Mouse (Mus musculus) neural tube, embryonic 14.5 days (tissue): ENCODE data around the gene Dhx15. TPM values are rescaled to one million over a fixed set of nuclear protein-coding genes. Genes with fewer than 3 reads are reported as not detected.

Experiments used
- ATAC-seq: fragments of 200-750 bp; cut with Nextera tagmentation; 2 replicates; pipeline ENCODE4 v1.8.0; 2017; ENCODE audit warnings: low read depth, mild to moderate bottlenecking, moderate TSS enrichment, moderate library complexity
- H3K27ac ChIP-seq: fragments of 300-500 bp; sonication (generic); 2 replicates; pipeline ENCODE4 v1.5.1; 2014; ENCODE audit warnings: low read depth, mild to moderate bottlenecking, control low read depth, low read length, moderate library complexity, mixed read lengths
- H3K27me3 ChIP-seq: fragments of 300-500 bp; sonication (generic); 2 replicates; pipeline ENCODE4 v1.6.1; 2014; ENCODE audit warnings: low read length; ENCODE audit not compliant: control insufficient read depth, insufficient read depth
- H3K36me3 ChIP-seq: fragments of 300-500 bp; sonication (generic); 2 replicates; pipeline ENCODE4 v1.6.1; 2014; ENCODE audit warnings: low read length, mixed read lengths; ENCODE audit not compliant: control insufficient read depth, insufficient read depth
- H3K4me1 ChIP-seq: fragments of 300-500 bp; sonication (generic); 2 replicates; pipeline ENCODE4 v1.6.1; 2014; ENCODE audit warnings: low read length; ENCODE audit not compliant: control insufficient read depth, insufficient read depth
- H3K4me2 ChIP-seq: fragments of 300-500 bp; sonication (generic); 2 replicates; pipeline ENCODE4 v1.6.1; 2014; ENCODE audit warnings: mild to moderate bottlenecking, low read depth, low read length, control low read depth
- H3K4me3 ChIP-seq: fragments of 300-500 bp; sonication (generic); 2 replicates; pipeline ENCODE4 v1.5.1; 2014; ENCODE audit warnings: low read depth, low read length, control low read depth, mixed read lengths
- H3K9ac ChIP-seq: fragments of 300-500 bp; sonication (generic); replicated peaks from 2 replicates; pipeline ENCODE4 v1.6.1; 2014; ENCODE audit warnings: low read depth, mild to moderate bottlenecking, control low read depth, low read length, mixed read lengths
- H3K9me3 ChIP-seq: fragments of 300-500 bp; sonication (generic); 2 replicates; pipeline ENCODE4 v1.6.1; 2016; ENCODE audit warnings: low read length; ENCODE audit not compliant: control insufficient read depth
- WGBS: fragments of 180-500 bp; shearing (Covaris S2); extraction: QIAGEN DNeasy Blood & Tissue Kit; methylation state at CpG from one replicate; pipeline ENCODE4 v1.1.7; 2014; 5-methylcytosine and 5-hydroxymethylcytosine counted together
- polyA plus RNA-seq: library from polyadenylated mRNA; unstranded; fragments of >200 nt; fragmentation: Nextera tagmentation; extraction: Ambion mirVana; gene quantifications from 2 replicates; pipeline ENCODE4 v1.2.1, GENCODE M21; 2014

Gene Dhx15
- polyA plus RNA-seq, 1 experiment from 2014 or later, result 68.8 TPM

GRCm38 (mm10) chr5:52226677-52227076 lies 36.4 kb upstream of the Dhx15 start:
- Histone ChIP-seq H3K4me1 (no peaks in the 10 kb centered on the region), H3K4me3 (no peak overlapping the region), H3K27me3 (no peaks in the 10 kb centered on the region), H3K36me3 (no peaks in the 10 kb centered on the region), H3K9ac (no peak overlapping the region), H3K27ac (no peak overlapping the region), H3K4me2 (no peak overlapping the region), H3K9me3 (no peaks in the 10 kb centered on the region)
- 83% methylated on average over 3 of the region's 3 CpGs for WGBS
- no peak for ATAC-seq

- Histone ChIP-seq H3K9ac (no peak overlapping the region), H3K4me3 (no peak overlapping the region), H3K27me3 (no peaks in the 10 kb centered on the region), H3K27ac (no peak overlapping the region), H3K36me3 (no peaks in the 10 kb centered on the region), H3K9me3 (no peaks in the 10 kb centered on the region), H3K4me1 (0 out of 2 replicates have a peak, but pooled peaks cover 8% of the 10 kb centered on the region), H3K4me2 (no peak overlapping the region)
- 91% methylated on average over 5 of the region's 5 CpGs for WGBS
- no peak for ATAC-seq
These were observed 31.3 kb upstream of the Dhx15 start for GRCm38 (mm10) chr5:52221596-52221995.

GRCm38 (mm10) chr5:52220013-52220804 lies 29.9 kb upstream of the Dhx15 start:
- Histone ChIP-seq H3K27ac (no peak overlapping the region), H3K4me2 (no peak overlapping the region), H3K4me3 (no peak overlapping the region), H3K27me3 (no peaks in the 10 kb centered on the region), H3K9me3 (no peaks in the 10 kb centered on the region), H3K9ac (no peak overlapping the region), H3K36me3 (no peaks in the 10 kb centered on the region), H3K4me1 (0 out of 2 replicates have a peak, but pooled peaks cover 8% of the 10 kb centered on the region)
- 67% methylated on average over 14 of the region's 14 CpGs for WGBS
- no peak for ATAC-seq

- whole genome bisulfite sequencing, result 55% methylated on average over 6 of the region's 6 CpGs
- 0 out of 2 replicates have a peak overlapping the region, but pooled peaks have one; percentile 10 for H3K27ac ChIP-seq
- no peak overlapping the region for H3K4me3 ChIP-seq
- H3K27me3 ChIP-seq, result no peaks in the 10 kb centered on the region
- ATAC-seq, result peak; percentile 29; the same call in 1 of the 2 replicates
- H3K4me2 ChIP-seq, result no peak overlapping the region
- no peaks in the 10 kb centered on the region for H3K36me3 ChIP-seq
- 0 out of 2 replicates have a peak, but pooled peaks cover 8% of the 10 kb centered on the region for H3K4me1 ChIP-seq
- no peaks in the 10 kb centered on the region for H3K9me3 ChIP-seq
- H3K9ac ChIP-seq, result no peak overlapping the region
These were observed 27.9 kb upstream of the Dhx15 start for GRCm38 (mm10) chr5:52218238-52218637.

- Histone ChIP-seq H3K27ac (no peak overlapping the region), H3K9ac (no peak overlapping the region), H3K4me1 (0 out of 2 replicates have a peak, but pooled peaks cover 8% of the 10 kb centered on the region), H3K36me3 (no peaks in the 10 kb centered on the region), H3K27me3 (no peaks in the 10 kb centered on the region), H3K4me2 (no peak overlapping the region), H3K9me3 (no peaks in the 10 kb centered on the region), H3K4me3 (no peak overlapping the region)
- ATAC-seq, result no peak
- WGBS, result 84% methylated on average over 7 of the region's 7 CpGs
These were observed 23.0 kb upstream of the Dhx15 start for GRCm38 (mm10) chr5:52213143-52213900.

GRCm38 (mm10) chr5:52191180-52191468 lies 810 bp upstream of the Dhx15 start:
- no peak for ATAC-seq
- Histone ChIP-seq H3K9me3 (no peaks in the 10 kb centered on the region), H3K4me3 (peak overlapping the region; percentile 83), H3K9ac (peak overlapping the region; percentile 12; the same call in 1 of the 2 replicates), H3K4me1 (peaks cover 19% of the 10 kb centered on the region), H3K36me3 (no peaks in the 10 kb centered on the region), H3K27ac (no peak overlapping the region), H3K27me3 (no peaks in the 10 kb centered on the region), H3K4me2 (peak overlapping the region; percentile 71)
- WGBS, result 35% methylated on average over 1 of the region's 1 CpGs

GRCm38 (mm10) chr5:52189664-52190365 lies 499 bp downstream of the Dhx15 start:
- under 1% methylated on average over 55 of the region's 63 CpGs for WGBS
- H3K27me3 ChIP-seq, result no peaks in the 10 kb centered on the region
- H3K4me3 ChIP-seq, result peak overlapping the region; percentile 83

DNA sequence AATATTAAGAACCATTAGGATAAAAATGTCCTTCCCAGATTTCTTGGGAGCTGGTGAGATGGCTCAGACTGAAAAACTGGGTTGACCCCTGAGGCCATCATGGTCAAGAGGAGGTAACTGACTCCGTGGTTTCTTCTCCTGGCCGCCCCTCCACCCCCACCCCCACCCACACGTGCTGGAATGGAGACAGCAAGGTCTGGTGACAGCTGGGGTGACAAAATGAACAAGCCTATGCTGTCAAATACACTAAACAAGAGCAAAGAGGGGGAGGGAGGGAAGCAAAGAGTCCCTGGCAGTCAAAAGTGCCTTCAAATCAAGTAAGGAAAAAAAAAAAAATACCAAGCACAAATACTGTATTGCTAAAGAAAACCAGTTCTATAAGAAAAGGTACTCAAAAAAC lies 2.1 kb downstream of the Dhx15 start:
- WGBS, result 32% methylated on average over 3 of the region's 3 CpGs
- H3K4me3 ChIP-seq, result peak overlapping the region; percentile 83
- no peak overlapping the region for H3K27ac ChIP-seq
- H3K27me3 ChIP-seq, result no peaks in the 10 kb centered on the region
- peaks cover 19% of the 10 kb centered on the region for H3K4me1 ChIP-seq
- no peak overlapping the region for H3K9ac ChIP-seq
- no peaks in the 10 kb centered on the region for H3K9me3 ChIP-seq
- H3K36me3 ChIP-seq, result peaks cover 3% of the 10 kb centered on the region; the same call in 1 of the 2 replicates
- H3K4me2 ChIP-seq, result peak overlapping the region; percentile 89
- no peak for ATAC-seq

More at GRCm38 (mm10) chr5:52189664-52190365, 499 bp downstream of the Dhx15 start:
- ATAC-seq, result peak; percentile 84
- Histone ChIP-seq H3K27ac (peak overlapping the region; percentile 92), H3K4me1 (peaks cover 19% of the 10 kb centered on the region), H3K9me3 (no peaks in the 10 kb centered on the region), H3K9ac (peak overlapping the region; percentile 99), H3K4me2 (peak overlapping the region; percentile 89), H3K36me3 (no peaks in the 10 kb centered on the region)
